ENCODE assay signal across 13 mouse cellular contexts in the genomic region with DNA sequence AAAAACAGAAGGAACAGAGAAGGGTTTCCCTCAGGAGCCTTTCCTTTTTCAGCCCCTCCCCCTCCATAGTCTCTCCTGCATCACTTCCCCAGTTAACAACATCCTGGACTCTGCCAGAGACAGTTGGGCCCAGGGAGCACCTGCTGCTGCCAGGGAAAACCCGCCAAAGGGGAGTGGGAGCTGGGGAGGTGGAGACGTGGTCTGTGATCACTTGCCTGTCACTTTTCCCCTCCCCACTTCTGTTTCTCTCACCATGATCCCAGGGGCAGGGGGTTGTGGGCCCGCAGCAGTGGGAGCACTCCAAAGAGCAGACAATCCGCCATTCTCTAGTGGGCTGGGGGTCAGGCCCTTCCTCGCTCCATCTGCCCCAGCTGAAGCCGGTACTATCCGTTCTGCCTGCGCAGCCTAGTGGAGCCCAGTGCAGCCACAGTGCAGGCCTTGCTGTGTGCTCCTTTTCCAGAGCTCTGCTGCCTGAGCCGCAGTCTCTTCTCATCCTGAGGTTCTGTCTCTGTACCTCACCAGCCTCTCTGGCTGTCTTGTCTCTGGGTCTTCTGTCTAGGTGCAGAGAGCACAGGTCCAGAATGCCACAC. TPM values are rescaled to one million over a fixed set of nuclear protein-coding genes. Genes with fewer than 3 reads are reported as not detected.
DNase-seq lines count a peak whose midpoint lies in the region; ATAC-seq and TF ChIP-seq lines count a peak whose summit lies in the region.
"Had no signal": no experiment of that assay in that cellular context is flagged by ENCODE, and none has a peak within 500 bp of the region (broad histone marks: within the 10 kb centered on the region; RNA-seq: fewer than 3 reads in every experiment).

No protein-coding gene starts in this region.

- peaks cover 24% of the 10 kb centered on the region for H3K4me1 ChIP-seq in neural tube, embryonic 12.5 days
- H3K4me1 ChIP-seq in neural tube, embryonic 15.5 days: peaks cover 20% of the 10 kb centered on the region
- H3K4me1 ChIP-seq in embryonic facial prominence, embryonic 10.5 days: peaks cover 24% of the 10 kb centered on the region
- peaks cover 34% of the 10 kb centered on the region for H3K4me1 ChIP-seq in hindbrain, embryonic 13.5 days (replicated peaks)
- H3K4me1 ChIP-seq in midbrain, postnatal 0 days (ENCODE audit: insufficient read depth, low read length): 0 out of 2 replicates have a peak, but pooled peaks cover 2% of the 10 kb centered on the region

- no peak overlapping the region for H3K27ac ChIP-seq in neural tube, embryonic 12.5 days
- no peak overlapping the region for H3K27ac ChIP-seq in neural tube, embryonic 15.5 days (replicated peaks)
- peak overlapping the region; percentile 52; the same call in 1 of the 2 replicates for H3K27ac ChIP-seq in embryonic facial prominence, embryonic 10.5 days (replicated peaks)
- H3K27ac ChIP-seq in hindbrain, embryonic 13.5 days: peak overlapping the region; percentile 48
- H3K27ac ChIP-seq in midbrain, postnatal 0 days (ENCODE audit: low read depth, low read length): no peak overlapping the region
- H3K27ac ChIP-seq: kidney, postnatal 0 days had no signal

- no peak for ATAC-seq in neural tube, embryonic 12.5 days (ENCODE audit: low FRiP score, low read depth)
- ATAC-seq in neural tube, embryonic 15.5 days (ENCODE audit: low FRiP score): no peak
- no peak; the same call in 1 of the 2 replicates for ATAC-seq in hindbrain, embryonic 13.5 days (ENCODE audit: low FRiP score)
- 0 out of 2 replicates have a peak, but pooled peaks have one; percentile 34 for ATAC-seq in midbrain, postnatal 0 days (ENCODE audit: low FRiP score)

- 0 out of 2 replicates have a peak overlapping the region, but pooled peaks have one; percentile 20 for H3K4me2 ChIP-seq in neural tube, embryonic 12.5 days (replicated peaks)
- no peak overlapping the region for H3K4me2 ChIP-seq in neural tube, embryonic 15.5 days
- 0 out of 2 replicates have a peak overlapping the region, but pooled peaks have one; percentile 10 for H3K4me2 ChIP-seq in hindbrain, embryonic 13.5 days
- H3K4me2 ChIP-seq in midbrain, postnatal 0 days (ENCODE audit: low read depth, low read length, poor library complexity, severe bottlenecking): no peak overlapping the region

- peak; percentile 13; the same call in 1 of the 2 replicates for TF ChIP-seq CTCF in midbrain, postnatal 0 days (IDR thresholded peaks at IDR 0.05)

- H3K36me3 ChIP-seq in neural tube, embryonic 12.5 days: no peaks in the 10 kb centered on the region
- no peaks in the 10 kb centered on the region for H3K36me3 ChIP-seq in neural tube, embryonic 15.5 days
- H3K36me3 ChIP-seq in embryonic facial prominence, embryonic 10.5 days (replicated peaks): no peaks in the 10 kb centered on the region
- H3K36me3 ChIP-seq in hindbrain, embryonic 13.5 days: no peaks in the 10 kb centered on the region
- H3K36me3 ChIP-seq in midbrain, postnatal 0 days (ENCODE audit: insufficient read depth, low read length): no peaks in the 10 kb centered on the region

- no peaks in the 10 kb centered on the region for H3K27me3 ChIP-seq in neural tube, embryonic 12.5 days (replicated peaks)
- peaks cover 12% of the 10 kb centered on the region for H3K27me3 ChIP-seq in neural tube, embryonic 15.5 days (replicated peaks)
- peaks cover 52% of the 10 kb centered on the region for H3K27me3 ChIP-seq in embryonic facial prominence, embryonic 10.5 days (replicated peaks; ENCODE audit: low read depth, poor library complexity, severe bottlenecking)
- H3K27me3 ChIP-seq in hindbrain, embryonic 13.5 days: peaks cover 7% of the 10 kb centered on the region; the same call in 1 of the 2 replicates
- H3K27me3 ChIP-seq in midbrain, postnatal 0 days (ENCODE audit: insufficient read depth, low read length): no peaks in the 10 kb centered on the region

- H3K4me3 ChIP-seq in neural tube, embryonic 12.5 days: no peak overlapping the region
- no peak overlapping the region for H3K4me3 ChIP-seq in neural tube, embryonic 15.5 days (replicated peaks)
- H3K4me3 ChIP-seq in embryonic facial prominence, embryonic 10.5 days: no peak overlapping the region
- H3K4me3 ChIP-seq in hindbrain, embryonic 13.5 days: no peak overlapping the region
- H3K4me3 ChIP-seq in midbrain, postnatal 0 days (ENCODE audit: low read depth, low read length): no peak overlapping the region

- H3K9ac ChIP-seq in neural tube, embryonic 12.5 days: no peak overlapping the region
- no peak overlapping the region; the same call in 1 of the 2 replicates for H3K9ac ChIP-seq in neural tube, embryonic 15.5 days (replicated peaks)
- H3K9ac ChIP-seq in hindbrain, embryonic 13.5 days: peak overlapping the region; percentile 43; the same call in 1 of the 2 replicates
- H3K9ac ChIP-seq in midbrain, postnatal 0 days (replicated peaks; ENCODE audit: low read length, poor library complexity, severe bottlenecking): no peak overlapping the region

- 15% methylated on average over 9 of the region's 9 CpGs for WGBS in neural tube, embryonic 12.5 days
- 16% methylated on average over 9 of the region's 9 CpGs for WGBS in neural tube, embryonic 15.5 days
- WGBS in embryonic facial prominence, embryonic 10.5 days: 17% methylated on average over 9 of the region's 9 CpGs
- WGBS in hindbrain, embryonic 13.5 days: 7% methylated on average over 9 of the region's 9 CpGs
- 16% methylated on average over 9 of the region's 9 CpGs for WGBS in midbrain, postnatal 0 days

- DNase-seq in embryonic facial prominence, embryonic 10.5 days (ENCODE audit: low spot score): peak; percentile 27
- peak; percentile 64 for DNase-seq in midbrain, postnatal 0 days (ENCODE audit: low spot score)
- no peak for DNase-seq in heart, adult 9 months (ENCODE audit: low spot score in 2 of 2)
- no peak for DNase-seq in cerebellum, adult 11 months
- DNase-seq in gastrocnemius, postnatal 10 days: no peak
- DNase-seq: heart, postnatal 4 days; liver had no signal

- no peaks in the 10 kb centered on the region for H3K9me3 ChIP-seq in neural tube, embryonic 12.5 days
- no peaks in the 10 kb centered on the region for H3K9me3 ChIP-seq in neural tube, embryonic 15.5 days (replicated peaks)
- no peaks in the 10 kb centered on the region for H3K9me3 ChIP-seq in embryonic facial prominence, embryonic 10.5 days
- no peaks in the 10 kb centered on the region for H3K9me3 ChIP-seq in hindbrain, embryonic 13.5 days
- H3K9me3 ChIP-seq in midbrain, postnatal 0 days (ENCODE audit: low read length): no peaks in the 10 kb centered on the region

RNA-seq across cellular contexts. Expression of a gene that starts 37.5 kb away (rescaled TPM):
- polyA plus RNA-seq in neural tube, embryonic 12.5 days (2016; fragmentation: Nextera tagmentation; extraction: Ambion mirVana): 68.4 and 70.3 TPM in 2 replicates
- polyA plus RNA-seq in neural tube, embryonic 15.5 days (2015; fragmentation: Nextera tagmentation; extraction: Ambion mirVana): 30.0 and 37.6 TPM in 2 replicates
- 1.4 and 2.4 TPM in 2 replicates for polyA plus RNA-seq in embryonic facial prominence, embryonic 10.5 days (2016; fragmentation: Nextera tagmentation; extraction: Ambion mirVana)
- 64.6 and 67.7 TPM in 2 replicates for polyA plus RNA-seq in hindbrain, embryonic 13.5 days (2015; fragmentation: Nextera tagmentation; extraction: Ambion mirVana)
- 34.2 and 44.9 TPM in 2 replicates for total RNA-seq in midbrain, postnatal 0 days (2014; rRNA removed)
- polyA plus RNA-seq in midbrain, postnatal 0 days (2015; fragmentation: Nextera tagmentation; extraction: Ambion mirVana): 21.3 and 22.5 TPM in 2 replicates
- not detected for total RNA-seq in gastrocnemius, postnatal 10 days (2021)
- total RNA-seq: granulocyte monocyte progenitor cell, adult 5-6 weeks; heart, postnatal 4 days had no signal
- polyA plus RNA-seq: lung, embryonic 16.5 days had no signal

RNA-seq across cellular contexts. Expression of a gene that starts 49.5 kb away (rescaled TPM):
- polyA plus RNA-seq in neural tube, embryonic 12.5 days (2016; fragmentation: Nextera tagmentation; extraction: Ambion mirVana): 53.3 and 56.7 TPM in 2 replicates
- polyA plus RNA-seq in neural tube, embryonic 15.5 days (2015; fragmentation: Nextera tagmentation; extraction: Ambion mirVana): 49.8 and 53.9 TPM in 2 replicates
- polyA plus RNA-seq in embryonic facial prominence, embryonic 10.5 days (2016; fragmentation: Nextera tagmentation; extraction: Ambion mirVana): 57.9 and 58.3 TPM in 2 replicates
- 56.9 and 57.4 TPM in 2 replicates for polyA plus RNA-seq in hindbrain, embryonic 13.5 days (2015; fragmentation: Nextera tagmentation; extraction: Ambion mirVana)
- 24.8 and 27.3 TPM in 2 replicates for total RNA-seq in midbrain, postnatal 0 days (2014; rRNA removed)
- polyA plus RNA-seq in midbrain, postnatal 0 days (2015; fragmentation: Nextera tagmentation; extraction: Ambion mirVana): 34.9 and 39.2 TPM in 2 replicates
- total RNA-seq in gastrocnemius, postnatal 10 days (2021): 10 to 100 TPM; 13.0 to 15.7 TPM

Comparison
In these comparisons a context has a peak if more than half of its experiments do, and no peak if none do; other contexts are left out.
1. H3K4me2 ChIP-seq: peak in neural tube, embryonic 12.5 days (single experiment) and hindbrain, embryonic 13.5 days (single experiment); none in neural tube, embryonic 15.5 days (single experiment) and midbrain, postnatal 0 days (single experiment).
2. H3K27ac ChIP-seq: peak in embryonic facial prominence, embryonic 10.5 days (single experiment) and hindbrain, embryonic 13.5 days (single experiment); none in neural tube, embryonic 12.5 days (single experiment), neural tube, embryonic 15.5 days (single experiment) and midbrain, postnatal 0 days (single experiment).
3. DNase-seq: peak in embryonic facial prominence, embryonic 10.5 days (single experiment) and midbrain, postnatal 0 days (single experiment); none in heart, adult 9 months (0 of 2), cerebellum, adult 11 months (single experiment) and gastrocnemius, postnatal 10 days (single experiment).